Mouse (Mus musculus) intestine, embryonic 14.5 days (tissue): ENCODE measurements around the gene Nptn. TPM values are rescaled to one million over a fixed set of nuclear protein-coding genes. Genes with fewer than 3 reads are reported as not detected.

Source experiments
- ATAC-seq: fragments of 200-750 bp; cut with Nextera tagmentation; replicated peaks from 2 replicates; pipeline ENCODE4 v1.8.0; 2017; ENCODE audit warnings: low read depth, moderate number of reproducible peaks, moderate TSS enrichment, moderate library complexity; ENCODE audit not compliant: low FRiP score, low TSS enrichment
- DNase-seq: peaks from one replicate; pipeline ENCODE4 v3.0.0-alpha.2; 2018; ENCODE audit warnings: low spot score
- H3K27ac ChIP-seq: fragments of 300-500 bp; sonication (generic); 2 replicates; pipeline ENCODE4 v1.5.1; 2014; ENCODE audit warnings: low read depth, mild to moderate bottlenecking, control low read depth
- H3K27me3 ChIP-seq: fragments of 300-500 bp; sonication (generic); replicated peaks from 2 replicates; pipeline ENCODE4 v1.6.1; 2014; ENCODE audit warnings: low read length, control low read depth; ENCODE audit not compliant: control insufficient read depth, insufficient read depth
- H3K36me3 ChIP-seq: fragments of 300-500 bp; sonication (generic); 2 replicates; pipeline ENCODE4 v1.6.1; 2014; ENCODE audit warnings: low read length, control low read depth; ENCODE audit not compliant: control insufficient read depth, insufficient read depth
- H3K4me1 ChIP-seq: fragments of 300-500 bp; sonication (generic); replicated peaks from 2 replicates; pipeline ENCODE4 v1.6.1; 2014; ENCODE audit warnings: low read length, control low read depth, mixed read lengths; ENCODE audit not compliant: control insufficient read depth, insufficient read depth
- H3K4me2 ChIP-seq: fragments of 300-500 bp; sonication (generic); 2 replicates; pipeline ENCODE4 v1.6.1; 2014; ENCODE audit warnings: low read length
- H3K4me3 ChIP-seq: fragments of 300-500 bp; sonication (generic); 2 replicates; pipeline ENCODE4 v1.5.1; 2014; ENCODE audit warnings: low read depth, low read length, control low read depth, mixed read lengths
- H3K9ac ChIP-seq: fragments of 300-500 bp; sonication (generic); 2 replicates; pipeline ENCODE4 v1.6.1; 2014; ENCODE audit warnings: mild to moderate bottlenecking, low read length
- H3K9me3 ChIP-seq: fragments of 300-500 bp; sonication (generic); 2 replicates; pipeline ENCODE4 v1.6.1; 2016; ENCODE audit warnings: low read length, control low read depth; ENCODE audit not compliant: control insufficient read depth
- WGBS: fragments of 180-500 bp; shearing (Covaris S2); extraction: QIAGEN DNeasy Blood & Tissue Kit; methylation state at CpG from one replicate; pipeline ENCODE4 v1.1.7; 2014; 5-methylcytosine and 5-hydroxymethylcytosine counted together
- polyA plus RNA-seq: library from polyadenylated mRNA; unstranded; fragments of >200 nt; fragmentation: Nextera tagmentation; extraction: Ambion mirVana; gene quantifications from 2 replicates; pipeline ENCODE4 v1.2.1, GENCODE M21; 2014

The Nptn gene
- polyA plus RNA-seq, 1 experiment from 2014 or later = 131 TPM

DNA sequence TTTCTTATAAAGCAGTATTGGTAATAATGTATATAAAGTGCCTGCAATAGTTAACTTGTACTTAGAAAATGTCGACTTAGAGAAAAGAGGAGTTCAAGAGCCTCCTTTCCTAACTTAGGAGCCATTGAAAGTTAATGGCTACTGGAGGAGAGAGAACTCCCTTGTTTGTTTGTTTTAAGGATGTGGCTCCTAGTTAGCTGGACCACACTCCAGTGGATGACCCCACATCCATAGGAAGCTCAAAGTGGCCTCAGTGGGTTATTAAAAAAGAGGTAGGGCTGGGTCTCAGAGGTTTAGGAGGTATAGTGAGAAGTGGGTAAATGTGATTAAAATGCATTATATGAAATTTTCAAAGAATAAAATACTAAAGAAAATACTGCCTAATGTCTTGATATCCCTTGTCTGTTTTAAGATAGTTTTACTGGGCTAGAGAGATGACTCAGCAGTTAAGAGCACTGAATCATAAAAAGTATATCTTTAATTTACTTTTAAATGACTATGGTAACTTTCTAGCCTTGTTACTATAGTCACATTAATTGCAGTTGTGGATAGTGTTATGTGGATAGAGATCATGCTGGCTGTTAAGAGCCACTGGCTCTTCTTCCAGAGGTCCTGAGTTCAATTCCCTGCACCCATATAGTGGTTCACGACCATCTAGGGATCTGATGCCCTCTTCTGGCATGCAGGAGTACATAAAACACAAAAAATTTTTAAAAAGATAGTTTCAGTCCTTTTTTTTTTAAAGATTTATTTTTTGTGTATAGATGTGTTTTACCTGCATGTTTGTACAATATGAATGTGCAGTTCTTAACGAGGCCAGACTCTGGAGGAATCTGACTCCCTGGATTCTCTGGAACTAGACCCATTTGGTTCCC, 33.3 kb downstream of the Nptn start:
- H3K4me2 ChIP-seq = no peak overlapping the region
- DNase-seq = no peak
- no peak overlapping the region for H3K27ac ChIP-seq
- no peak overlapping the region for H3K9ac ChIP-seq
- no peaks in the 10 kb centered on the region for H3K36me3 ChIP-seq
- peaks cover 10% of the 10 kb centered on the region; the same call in 1 of the 2 replicates for H3K4me1 ChIP-seq
- no peaks in the 10 kb centered on the region for H3K27me3 ChIP-seq
- H3K9me3 ChIP-seq = no peaks in the 10 kb centered on the region
- ATAC-seq = no peak
- WGBS = 78% methylated on average over 3 of the region's 3 CpGs
- H3K4me3 ChIP-seq = no peak overlapping the region

- no peak for ATAC-seq
Measured at GRCm38 (mm10) chr9:58623009-58623408, 41.0 kb downstream of the Nptn start.

GRCm38 (mm10) chr9:58627197-58627596, 45.2 kb downstream of the Nptn start:
- Histone ChIP-seq H3K27ac (no peak overlapping the region), H3K27me3 (no peaks in the 10 kb centered on the region), H3K4me1 (no peaks in the 10 kb centered on the region), H3K9me3 (no peaks in the 10 kb centered on the region), H3K9ac (no peak overlapping the region), H3K36me3 (peaks cover 30% of the 10 kb centered on the region; the same call in 1 of the 2 replicates), H3K4me3 (no peak overlapping the region), H3K4me2 (no peak overlapping the region)
- 72% methylated on average over 2 of the region's 2 CpGs for WGBS
- ATAC-seq (no peak), DNase-seq (no peak)

More at GRCm38 (mm10) chr9:58623009-58623408, 41.0 kb downstream of the Nptn start:
- Histone ChIP-seq H3K4me3 (no peak overlapping the region), H3K27ac (no peak overlapping the region), H3K36me3 (peaks cover 4% of the 10 kb centered on the region; the same call in 1 of the 2 replicates), H3K9ac (no peak overlapping the region), H3K4me1 (no peaks in the 10 kb centered on the region; the same call in 1 of the 2 replicates), H3K9me3 (no peaks in the 10 kb centered on the region), H3K27me3 (no peaks in the 10 kb centered on the region), H3K4me2 (no peak overlapping the region)
- 69% methylated on average over 1 of the region's 1 CpGs for WGBS
- no peak for DNase-seq

- H3K9ac ChIP-seq = no peak overlapping the region
- DNase-seq (no peak), ATAC-seq (no peak)
- no peaks in the 10 kb centered on the region for H3K9me3 ChIP-seq
- H3K36me3 ChIP-seq = peaks cover 34% of the 10 kb centered on the region; the same call in 1 of the 2 replicates
- no peaks in the 10 kb centered on the region for H3K27me3 ChIP-seq
- no peaks in the 10 kb centered on the region for H3K4me1 ChIP-seq
- no peak overlapping the region for H3K4me3 ChIP-seq
- H3K4me2 ChIP-seq = no peak overlapping the region
- no peak overlapping the region for H3K27ac ChIP-seq
- 80% methylated on average over 2 of the region's 2 CpGs for WGBS
Measured at GRCm38 (mm10) chr9:58630441-58630840, 48.4 kb downstream of the Nptn start.

- Histone ChIP-seq H3K4me3 (no peak overlapping the region), H3K9ac (no peak overlapping the region), H3K36me3 (peaks cover 37% of the 10 kb centered on the region), H3K9me3 (no peaks in the 10 kb centered on the region), H3K4me2 (no peak overlapping the region), H3K27me3 (no peaks in the 10 kb centered on the region), H3K4me1 (no peaks in the 10 kb centered on the region), H3K27ac (no peak overlapping the region)
- DNase-seq (no peak), ATAC-seq (no peak)
- WGBS = 83% methylated on average over 6 of the region's 6 CpGs
Measured at GRCm38 (mm10) chr9:58648406-58649264, 66.6 kb downstream of the Nptn start.

GRCm38 (mm10) chr9:58649265-58649626, 67.2 kb downstream of the Nptn start:
- H3K36me3 ChIP-seq = peaks cover 31% of the 10 kb centered on the region
- H3K4me2 ChIP-seq = no peak overlapping the region
- H3K9ac ChIP-seq = no peak overlapping the region
- WGBS = 75% methylated on average over 4 of the region's 4 CpGs
- ATAC-seq = no peak
- DNase-seq = no peak
- H3K9me3 ChIP-seq = no peaks in the 10 kb centered on the region
- no peaks in the 10 kb centered on the region for H3K27me3 ChIP-seq
- H3K4me1 ChIP-seq = no peaks in the 10 kb centered on the region
- no peak overlapping the region for H3K27ac ChIP-seq
- no peak overlapping the region for H3K4me3 ChIP-seq

- no peaks in the 10 kb centered on the region for H3K9me3 ChIP-seq
- H3K27ac ChIP-seq = no peak overlapping the region
- DNase-seq = no peak
- no peak overlapping the region for H3K9ac ChIP-seq
- 0 out of 2 replicates have a peak, but pooled peaks have one; percentile 5 for ATAC-seq
- H3K4me1 ChIP-seq = no peaks in the 10 kb centered on the region
- no peaks in the 10 kb centered on the region for H3K27me3 ChIP-seq
- H3K36me3 ChIP-seq = peaks cover 38% of the 10 kb centered on the region
- WGBS = 56% methylated on average over 4 of the region's 4 CpGs
- H3K4me3 ChIP-seq = no peak overlapping the region
- H3K4me2 ChIP-seq = no peak overlapping the region
Measured at GRCm38 (mm10) chr9:58651993-58652392, 70.0 kb downstream of the Nptn start.

DNA sequence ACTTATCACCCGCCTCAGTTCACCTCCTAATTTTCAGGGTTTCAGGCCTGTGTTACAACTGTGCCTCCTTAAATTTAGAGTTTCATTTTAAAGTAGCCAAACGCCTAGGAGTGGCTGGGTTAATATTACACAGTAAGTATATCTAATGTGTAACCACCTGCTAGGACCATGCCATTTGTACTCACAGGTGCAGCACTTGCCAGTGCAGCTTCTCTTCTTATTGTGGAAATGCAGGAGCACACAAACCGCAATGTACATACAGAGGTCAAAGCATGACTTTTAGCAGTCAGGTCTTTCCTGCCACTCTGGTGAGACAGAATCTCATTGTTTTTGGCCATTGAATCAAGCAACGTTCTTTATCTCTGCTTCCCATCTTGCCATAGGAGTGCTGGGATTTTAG, 72.5 kb downstream of the Nptn start:
- no peaks in the 10 kb centered on the region for H3K4me1 ChIP-seq
- H3K27me3 ChIP-seq = no peaks in the 10 kb centered on the region
- no peak overlapping the region for H3K9ac ChIP-seq
- no peak overlapping the region for H3K27ac ChIP-seq
- H3K36me3 ChIP-seq = peaks cover 40% of the 10 kb centered on the region
- H3K9me3 ChIP-seq = no peaks in the 10 kb centered on the region
- no peak overlapping the region for H3K4me3 ChIP-seq
- ATAC-seq (no peak), DNase-seq (no peak)
- WGBS = 71% methylated on average over 4 of the region's 4 CpGs
- no peak overlapping the region for H3K4me2 ChIP-seq
